Mouse (Mus musculus): ENCODE measurements around the gene Prx.
A peak's percentile ranks its signal among the peaks of the same experiment; 100 is the strongest.

The Prx gene

DNA sequence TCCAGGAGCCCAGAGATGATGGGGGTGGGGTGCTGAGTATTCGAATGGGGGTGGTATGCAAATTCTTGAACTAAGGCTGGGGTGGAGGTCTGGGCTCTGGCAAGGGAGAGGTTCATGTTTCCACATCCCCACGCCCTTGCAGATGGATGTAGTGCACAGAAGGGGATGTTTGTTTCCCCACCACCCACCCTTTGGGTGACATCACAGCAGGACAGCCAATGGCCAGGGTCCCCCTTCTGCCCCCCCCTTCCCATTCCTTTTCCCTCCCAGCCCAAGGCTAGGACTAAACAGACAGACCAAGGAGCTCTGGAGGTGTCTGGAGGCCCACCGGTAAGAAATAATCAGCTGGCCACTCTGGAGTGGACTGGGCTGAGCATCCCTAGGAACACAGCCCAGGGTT, at the start of gene Prx:
Gene Prx (plus strand): TSS at position 289 of the 400 bp plus-strand sequence.
- no peak for DNase-seq (ENCODE audit: low read depth in 1 of 2, low spot score in 2 of 2)

DNA sequence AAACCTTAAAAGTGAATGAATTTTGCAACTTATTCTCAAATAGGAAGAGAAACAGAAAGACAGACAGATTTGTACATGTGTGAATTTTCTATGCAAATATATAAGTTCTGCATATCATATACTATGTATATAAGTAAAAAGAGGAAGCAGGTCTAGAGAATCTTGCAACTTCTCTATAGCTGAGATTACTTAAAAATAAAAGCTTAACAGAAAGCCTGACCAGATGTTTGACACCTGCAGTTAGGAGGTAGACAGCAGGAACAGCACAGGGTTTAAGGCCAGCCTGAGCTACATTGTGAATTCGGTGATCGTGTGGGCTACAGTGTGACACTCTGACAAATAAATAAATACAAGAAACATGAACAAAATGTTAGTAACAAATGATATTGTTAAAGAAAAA, 47.8 kb upstream of the Prx start:
- DNase-seq (ENCODE audit: low read depth in 1 of 2, low spot score in 2 of 2) = no peak

DNA sequence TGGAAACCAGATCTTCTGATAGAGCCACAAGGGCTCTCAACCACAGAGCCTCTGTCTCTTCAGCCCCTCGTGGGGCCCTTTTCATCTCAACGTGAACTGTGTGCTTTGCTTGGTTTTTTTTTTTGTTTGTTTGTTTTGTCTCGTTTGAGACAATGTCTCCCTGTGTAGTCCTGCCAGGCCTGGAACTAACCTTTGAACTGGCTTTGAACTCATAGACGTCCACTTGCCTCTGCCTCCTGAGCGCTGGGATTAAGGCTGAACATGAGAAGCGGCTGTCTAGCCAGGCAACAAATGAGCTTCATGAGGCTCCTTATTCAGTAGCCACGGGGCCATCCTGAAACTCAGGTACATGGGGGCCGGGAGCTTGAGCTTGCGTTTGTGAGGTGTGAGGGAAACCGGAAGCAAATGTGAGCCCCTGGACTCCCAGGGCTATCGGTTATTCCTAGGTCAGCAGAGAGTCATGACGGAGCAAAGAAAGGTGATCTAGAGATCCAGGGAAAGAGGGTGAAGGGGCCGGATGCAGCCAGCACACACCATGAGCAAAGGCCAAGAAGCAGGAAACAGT, 46.8 kb upstream of the Prx start:
- no peak for DNase-seq (ENCODE audit: low read depth in 1 of 2, low spot score in 2 of 2)

DNA sequence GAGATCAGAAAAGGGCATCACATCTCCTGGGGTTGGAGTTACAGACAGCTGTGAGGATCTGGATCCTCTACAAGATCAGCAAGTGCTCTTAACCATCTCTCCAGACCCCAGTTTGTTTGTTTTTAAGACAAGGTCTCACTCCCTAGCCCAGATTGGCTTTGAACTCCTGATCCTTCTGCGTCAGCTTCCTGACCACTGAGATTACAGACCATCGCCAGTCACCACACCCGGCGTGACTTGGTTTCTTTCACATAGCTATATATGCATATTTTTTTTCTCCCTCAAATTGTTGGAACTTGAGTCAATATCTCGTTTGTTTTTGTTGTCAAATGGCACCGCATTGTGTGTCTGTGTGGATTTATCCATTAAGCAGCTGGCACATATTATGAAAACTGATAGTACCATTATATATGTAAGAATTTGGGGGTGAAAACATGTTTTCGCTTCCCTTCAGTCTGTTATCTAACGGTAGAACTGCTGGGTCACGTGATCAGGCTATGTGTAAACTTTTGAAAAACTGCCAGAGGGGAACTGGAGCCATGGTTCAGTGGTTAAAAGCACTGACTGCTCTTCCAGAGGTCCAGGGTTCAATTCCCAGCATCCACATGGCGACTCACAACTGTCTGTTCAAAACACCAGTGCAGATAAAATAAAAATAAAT, 44.5 kb upstream of the Prx start:
- DNase-seq (ENCODE audit: low read depth in 1 of 2, low spot score in 2 of 2) = peak in 1 of 2 experiments; percentile 15

DNA sequence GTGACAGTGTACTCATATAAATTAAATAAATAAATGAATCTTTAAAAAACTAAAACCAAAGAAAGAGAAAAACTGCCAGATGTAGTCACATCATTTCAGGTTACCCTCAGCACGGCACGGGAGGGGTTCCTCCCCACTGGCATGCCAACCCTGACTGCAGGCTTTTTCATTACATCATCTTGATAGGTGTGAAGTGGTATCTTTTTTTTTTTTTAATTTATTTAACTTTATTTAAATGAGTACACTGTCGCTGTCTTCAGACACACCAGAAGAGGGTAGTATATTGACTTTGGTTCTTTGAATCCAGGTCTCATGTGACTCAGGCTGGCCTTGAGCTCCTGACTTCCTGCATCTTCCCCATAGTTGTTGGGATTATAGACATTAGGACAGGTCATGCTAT, 43.9 kb upstream of the Prx start:
- DNase-seq (ENCODE audit: low read depth in 1 of 2, low spot score in 2 of 2) = no peak

DNA sequence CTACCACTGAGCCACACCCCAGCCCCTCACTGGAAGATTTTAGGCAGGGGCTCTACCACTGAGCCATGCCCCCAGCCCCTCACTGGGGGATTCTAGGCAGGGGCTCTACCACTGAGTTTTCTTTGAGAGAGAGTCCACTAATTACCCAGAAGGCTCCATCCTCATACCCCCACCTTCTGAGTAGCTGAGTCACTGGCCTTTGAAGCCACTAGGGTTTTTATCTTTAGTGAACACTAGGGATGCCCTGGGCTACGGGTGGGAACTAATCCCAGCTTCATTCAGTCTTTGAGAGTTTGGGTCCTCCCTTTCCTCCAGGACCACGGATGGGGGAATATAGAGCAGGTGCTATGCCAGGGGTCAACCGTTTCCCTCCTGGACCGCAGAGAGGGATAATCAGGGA, 40.5 kb upstream of the Prx start:
- DNase-seq (ENCODE audit: low read depth in 1 of 2, low spot score in 2 of 2) = no peak

DNA sequence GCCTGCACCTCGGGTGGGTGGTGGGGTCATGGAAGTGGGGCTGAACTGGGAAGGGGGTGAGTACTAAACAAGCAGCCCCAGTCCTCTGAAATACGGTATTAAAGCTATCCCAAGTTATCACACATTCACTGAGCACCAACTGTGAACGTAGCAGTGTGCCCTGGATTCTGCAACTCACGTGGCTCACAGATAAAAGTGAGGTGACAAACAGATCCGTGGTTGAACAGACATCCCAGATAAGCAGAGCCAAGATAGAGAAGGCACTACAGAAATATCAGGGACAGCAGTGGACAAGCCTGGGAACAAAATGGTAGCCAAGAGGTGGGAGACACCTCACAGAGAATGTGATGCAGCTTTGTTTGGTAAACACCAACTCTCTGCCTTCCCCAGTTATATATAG, 39.5 kb upstream of the Prx start:
- no peak for DNase-seq (ENCODE audit: low read depth in 1 of 2, low spot score in 2 of 2)

DNA sequence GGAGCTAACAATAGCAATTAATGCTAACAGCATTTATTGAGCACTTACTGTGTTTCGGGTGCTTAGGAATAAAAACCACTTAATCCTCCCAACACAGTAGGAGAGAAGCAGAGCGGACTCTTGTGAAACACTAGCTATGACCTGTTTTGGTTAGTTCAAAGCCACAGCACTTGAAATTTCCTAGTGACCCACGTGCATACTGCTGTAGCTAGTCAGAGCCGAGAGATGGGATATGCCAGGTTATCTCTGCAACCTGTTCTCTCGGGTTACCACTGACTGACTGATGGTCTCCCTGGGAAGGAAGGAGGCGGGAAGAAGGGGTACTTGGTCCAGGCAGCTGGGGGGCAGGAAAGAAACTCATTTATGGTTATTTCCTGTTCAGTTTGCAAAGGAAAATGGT, 38.6 kb upstream of the Prx start:
- DNase-seq (ENCODE audit: low read depth in 1 of 2, low spot score in 2 of 2) = no peak

DNA sequence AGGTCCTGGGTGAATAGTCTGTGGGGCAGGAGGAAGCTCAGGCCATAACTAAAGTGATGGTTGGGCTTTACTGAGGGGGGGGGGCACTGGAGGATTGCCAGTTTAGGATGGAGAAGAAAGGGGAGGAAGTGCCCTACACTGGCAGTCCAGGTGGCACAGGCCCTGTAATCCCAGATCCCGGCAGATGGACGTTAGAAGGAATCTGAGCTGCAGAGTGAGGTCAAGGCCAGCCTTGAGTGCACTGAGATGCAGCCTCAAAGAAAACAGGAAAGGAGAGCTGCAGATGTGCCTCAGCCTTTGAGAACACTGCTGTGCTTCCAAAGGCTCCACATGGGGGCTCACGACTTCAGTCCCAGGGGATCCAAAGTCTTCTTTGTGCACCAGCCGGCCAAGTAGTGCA, 31.5 kb upstream of the Prx start:
- no peak for DNase-seq (ENCODE audit: low read depth in 1 of 2, low spot score in 2 of 2)

DNA sequence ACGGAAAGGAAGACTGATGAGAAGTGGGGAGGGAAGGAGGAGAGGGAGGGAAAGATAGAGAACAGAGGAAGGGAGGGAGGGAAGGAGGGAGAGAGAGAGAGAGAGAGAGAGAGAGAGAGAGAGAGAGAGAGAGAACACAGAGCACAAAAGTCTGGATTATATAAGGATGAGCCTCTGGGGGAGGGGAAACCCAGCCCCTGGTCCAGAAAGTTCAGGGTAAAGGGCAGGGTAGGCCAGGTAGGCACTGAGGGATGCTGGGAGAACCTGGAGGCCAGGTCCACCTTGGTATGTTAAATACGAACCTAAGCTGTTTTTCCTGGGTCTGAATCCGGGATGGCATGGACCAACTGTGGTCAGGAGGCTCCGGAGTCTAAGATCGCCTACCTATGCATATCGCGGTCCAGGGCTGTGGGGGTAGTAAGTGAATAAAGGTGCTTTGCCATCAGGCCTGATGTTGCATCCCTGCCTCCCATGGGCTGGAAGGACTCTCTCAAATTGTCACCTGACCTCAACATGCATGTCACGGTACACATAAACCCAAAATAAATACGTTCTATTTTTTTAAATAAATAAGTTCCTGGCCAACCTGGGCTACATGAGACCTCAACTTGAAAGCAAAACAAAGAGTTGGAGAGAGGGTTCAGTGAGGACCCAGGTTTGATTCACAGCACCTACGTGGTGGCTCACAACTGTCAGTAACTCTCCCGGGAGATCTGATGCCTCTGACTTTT, 27.6 kb upstream of the Prx start:
- no peak for DNase-seq (ENCODE audit: low read depth in 1 of 2, low spot score in 2 of 2)

DNA sequence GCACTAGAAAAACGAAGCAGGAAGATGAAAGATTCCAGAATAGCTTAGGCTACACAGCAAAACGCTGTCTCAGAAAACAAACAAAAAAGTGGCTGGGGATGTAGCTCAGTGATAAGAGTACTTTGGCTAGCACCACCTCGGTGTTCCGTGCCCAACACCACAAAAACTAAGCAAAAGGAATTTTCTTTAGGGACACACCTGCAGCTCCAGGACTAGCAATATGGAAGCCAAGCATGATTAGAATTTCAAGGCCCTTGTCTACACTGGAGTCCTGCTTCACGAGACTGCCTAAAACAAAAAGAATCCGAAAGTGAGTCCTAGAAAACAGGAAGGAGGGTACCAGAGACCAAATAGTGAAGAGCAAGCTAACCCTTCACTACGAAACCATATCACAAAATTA, 26.5 kb upstream of the Prx start:
- no peak for DNase-seq (ENCODE audit: low read depth in 1 of 2, low spot score in 2 of 2)

DNA sequence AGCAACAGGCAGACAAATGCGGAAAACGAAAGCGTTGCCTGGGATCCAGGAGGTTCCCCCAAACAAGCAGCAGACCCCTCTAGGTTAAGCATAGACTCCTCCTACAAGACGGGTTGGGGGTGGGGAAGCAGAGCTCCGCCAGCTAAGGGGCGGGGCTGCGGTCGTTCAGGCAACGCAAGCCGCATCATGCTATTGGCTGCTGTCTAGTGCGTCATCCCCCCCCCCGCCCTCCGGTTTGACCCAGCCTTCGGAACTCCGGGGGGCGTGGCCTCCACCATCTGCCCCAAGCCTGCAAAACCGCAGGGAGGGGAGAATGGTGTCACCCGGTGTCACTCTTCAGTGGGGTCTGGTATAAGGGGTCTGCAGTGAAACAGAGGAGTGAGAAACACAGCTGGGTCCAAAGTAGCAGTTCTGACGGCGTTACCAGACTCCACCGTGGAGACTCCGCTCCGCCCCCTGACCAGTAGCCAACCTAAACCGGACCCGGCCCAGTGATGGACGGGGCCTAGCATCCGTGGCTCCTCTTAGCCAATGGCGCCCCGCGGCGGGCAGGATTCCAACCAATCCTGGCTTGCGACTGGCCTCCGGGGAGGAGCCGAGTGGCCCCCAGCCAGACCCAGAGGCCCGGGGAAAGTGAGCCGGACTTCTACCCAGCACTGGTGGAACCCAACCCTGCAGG, 25.8 kb upstream of the Prx start, which contains the start of gene Sertad3:
Gene Sertad3 (plus strand): TSS at position 613 of the 679 bp plus-strand sequence.
- DNase-seq (ENCODE audit: low read depth in 1 of 2, low spot score in 2 of 2) = peak; percentile 96 to 98

DNA sequence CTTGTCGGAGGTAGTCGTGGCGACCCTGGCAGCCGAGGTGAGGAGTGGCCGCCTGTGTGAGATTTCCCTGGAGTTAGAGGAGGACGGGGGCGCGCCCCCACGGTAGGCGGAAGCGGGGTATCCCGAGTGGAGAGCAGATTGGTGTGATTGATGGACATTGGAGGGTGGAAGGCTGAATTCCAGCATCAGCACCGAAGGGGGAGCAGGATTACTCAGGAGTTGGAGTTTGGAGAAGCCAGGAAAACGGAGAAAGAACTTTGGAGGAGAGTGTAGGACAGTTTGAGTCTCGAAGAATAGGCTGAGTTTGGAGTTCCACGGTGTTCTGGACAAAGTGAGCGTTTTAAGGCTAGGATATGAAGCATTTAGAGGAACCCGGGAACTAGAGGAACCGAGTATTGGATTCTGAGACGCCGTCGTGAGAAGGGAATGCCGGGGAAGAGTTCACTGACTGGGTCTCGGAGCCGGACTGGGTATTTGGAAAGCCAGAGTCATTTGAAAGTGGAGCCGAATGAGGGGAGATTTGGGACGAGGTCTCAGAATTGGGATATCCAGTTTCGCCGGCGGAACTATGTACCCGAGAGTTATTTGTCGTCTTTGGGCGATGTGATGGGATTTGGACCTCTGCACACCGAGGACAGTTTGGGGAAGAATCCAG, 25.2 kb upstream of the Prx start:
- no peak for DNase-seq (ENCODE audit: low read depth in 1 of 2, low spot score in 2 of 2)

DNA sequence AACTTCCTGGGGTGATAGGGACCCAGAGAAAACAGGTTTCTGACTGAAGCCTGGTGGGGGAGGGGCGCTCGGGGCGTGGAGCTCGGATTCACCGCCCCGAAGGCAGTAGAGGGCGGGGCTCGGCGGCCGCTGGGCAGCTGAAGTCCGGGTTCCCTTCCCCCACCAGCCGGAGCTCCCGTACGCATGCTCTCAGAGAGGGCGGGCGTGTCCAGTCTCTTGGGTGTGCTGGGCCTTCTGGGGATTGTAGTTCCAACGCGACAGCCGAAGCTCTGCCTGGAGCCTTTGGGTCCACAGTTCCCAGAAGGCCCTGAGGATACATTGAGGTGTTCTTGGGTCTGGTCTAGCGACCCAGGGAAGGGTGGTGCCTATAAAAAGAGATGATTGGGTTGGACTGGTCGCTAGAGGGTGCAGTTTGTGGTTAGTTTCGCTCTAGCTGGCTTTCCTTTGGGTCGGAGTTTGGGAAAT, 24.6 kb upstream of the Prx start:
- peak; percentile 91 to 95 for DNase-seq (ENCODE audit: low read depth in 1 of 2, low spot score in 2 of 2)

DNA sequence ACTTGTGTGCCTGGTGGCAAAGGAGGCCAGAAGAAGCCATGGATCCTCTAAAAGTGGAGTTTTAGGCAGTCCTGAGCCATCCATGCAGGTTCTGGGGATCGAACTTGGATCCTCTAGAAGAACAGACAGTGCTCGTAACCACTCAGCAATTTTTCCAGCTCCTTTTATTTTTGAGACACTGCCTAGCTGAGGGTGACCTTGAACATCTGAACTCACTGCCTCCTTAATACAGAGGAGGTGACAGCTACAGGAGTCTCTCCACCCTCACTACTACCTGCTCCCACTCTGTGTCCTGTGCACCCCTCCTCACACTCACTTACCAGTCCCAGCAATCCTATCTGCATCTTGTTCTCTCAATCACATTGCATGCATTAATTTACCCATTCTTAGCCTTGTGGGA, 23.5 kb upstream of the Prx start:
- DNase-seq (ENCODE audit: low read depth in 1 of 2, low spot score in 2 of 2) = no peak

DNA sequence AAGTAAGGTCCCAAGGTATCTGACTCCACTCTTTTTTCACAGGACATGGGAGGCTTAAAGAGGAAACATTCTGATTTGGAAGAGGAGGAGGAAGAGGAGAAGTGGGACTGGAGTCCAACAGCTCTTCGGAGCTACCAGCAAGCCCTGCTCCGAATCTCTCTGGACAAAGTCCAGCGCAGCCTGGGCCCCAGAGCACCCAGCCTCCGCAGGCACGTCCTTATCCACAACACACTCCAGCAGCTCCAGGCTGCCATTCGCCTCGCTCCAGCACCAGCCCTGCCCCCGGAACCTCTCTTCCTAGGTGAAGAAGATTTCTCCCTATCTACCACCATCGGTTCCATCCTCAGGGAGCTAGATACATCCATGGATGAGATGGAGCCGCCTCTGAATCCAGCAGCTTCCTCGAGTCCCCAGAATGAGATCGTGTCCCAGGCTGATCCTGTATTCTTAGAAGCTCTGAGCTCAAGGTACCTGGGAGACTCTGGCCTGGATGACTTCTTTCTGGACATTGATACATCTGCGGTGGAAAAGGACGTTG, 23.0 kb upstream of the Prx start:
- DNase-seq (ENCODE audit: low read depth in 1 of 2, low spot score in 2 of 2) = no peak

DNA sequence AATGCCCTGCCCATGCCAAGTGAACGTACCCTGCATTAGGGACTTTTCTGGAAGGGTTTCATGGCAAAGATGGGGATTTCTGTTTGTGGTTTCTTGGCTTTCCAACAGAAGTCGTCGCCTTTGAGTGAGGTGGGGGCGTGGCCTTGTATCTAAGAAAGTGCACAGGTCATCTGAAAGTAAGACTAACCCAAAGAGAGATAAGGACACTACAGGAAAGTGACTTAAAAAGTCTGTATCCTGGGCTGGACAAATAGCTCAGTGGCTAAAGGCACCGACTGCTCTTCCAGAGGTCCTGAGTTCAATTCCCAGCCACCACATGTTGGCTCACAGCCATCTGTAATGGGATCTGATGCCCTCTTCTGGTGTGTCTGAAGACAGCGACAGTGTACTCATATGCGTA, 20.6 kb upstream of the Prx start:
- DNase-seq (ENCODE audit: low read depth in 1 of 2, low spot score in 2 of 2) = no peak

DNA sequence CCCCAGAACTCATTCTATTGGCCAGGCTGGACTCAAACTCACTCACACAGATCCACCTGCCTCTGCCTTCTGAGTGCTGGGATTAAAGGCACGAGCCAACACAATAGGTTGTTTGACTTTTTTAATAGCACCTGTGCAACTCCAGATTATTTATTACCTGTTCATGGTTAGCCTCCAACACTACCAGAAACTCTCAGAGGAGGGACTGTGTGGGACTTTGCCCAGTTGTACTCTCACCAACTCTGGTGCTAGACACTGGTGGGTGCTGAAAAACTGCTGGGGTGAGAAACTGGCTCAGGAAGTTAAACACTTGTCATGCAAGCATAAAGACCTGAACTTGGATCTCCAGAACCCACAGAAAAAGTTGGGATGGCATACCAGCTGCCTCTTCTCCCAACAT, 19.4 kb upstream of the Prx start:
- no peak for DNase-seq (ENCODE audit: low read depth in 1 of 2, low spot score in 2 of 2)

DNA sequence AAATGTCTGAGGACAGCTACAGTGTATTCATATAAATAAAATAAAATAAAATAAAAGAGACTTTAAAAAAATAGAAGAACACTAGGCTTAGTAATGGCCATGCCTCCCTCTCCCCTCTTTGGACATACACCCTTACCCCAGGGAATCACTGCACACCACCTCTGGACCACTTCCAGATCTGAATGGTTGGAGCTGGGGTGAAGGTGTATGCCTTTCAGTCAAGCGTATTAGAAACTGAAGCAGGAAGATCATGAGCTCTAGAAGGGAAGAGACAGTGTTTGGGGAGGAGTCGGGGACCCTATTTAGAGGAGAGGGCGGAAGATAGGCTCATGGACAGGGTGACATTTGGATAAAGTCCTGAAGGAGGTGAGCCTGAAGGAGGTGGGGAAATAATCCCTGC, 18.6 kb upstream of the Prx start:
- DNase-seq (ENCODE audit: low read depth in 1 of 2, low spot score in 2 of 2) = no peak

DNA sequence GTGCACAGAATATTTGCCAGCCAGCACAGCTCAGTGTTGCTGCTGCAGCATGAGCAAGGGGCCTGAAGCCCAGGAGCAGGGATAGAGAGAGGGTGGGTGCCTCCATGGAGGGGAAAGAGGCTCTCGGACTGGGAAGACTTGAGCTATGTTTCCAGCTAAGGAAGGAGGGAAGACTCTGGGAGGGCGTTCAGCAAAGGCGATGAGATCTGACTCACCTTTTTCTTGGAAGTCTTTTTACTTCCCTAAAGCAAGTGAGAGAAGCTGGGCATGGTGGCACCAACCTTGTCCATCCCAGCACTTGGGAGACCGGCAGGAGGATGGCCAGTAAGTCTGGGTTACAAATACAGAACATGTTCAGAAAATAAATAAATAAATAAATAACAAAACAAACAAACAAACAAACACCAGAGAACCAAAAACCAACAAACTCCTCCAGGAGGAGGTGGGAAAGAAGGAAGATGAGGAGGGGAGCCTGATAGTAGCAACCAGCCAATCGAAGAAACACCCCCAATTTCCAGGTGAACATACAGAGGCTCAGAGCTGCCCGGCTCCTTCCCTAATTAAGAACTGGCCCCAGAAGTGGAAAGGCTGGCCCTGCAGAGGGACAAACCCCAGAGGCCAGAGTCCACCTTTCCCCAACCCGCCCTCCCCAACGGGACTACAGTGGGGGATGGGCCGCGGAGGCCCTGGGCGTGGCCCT, 18.0 kb upstream of the Prx start:
- DNase-seq (ENCODE audit: low read depth in 1 of 2, low spot score in 2 of 2) = no peak

DNA sequence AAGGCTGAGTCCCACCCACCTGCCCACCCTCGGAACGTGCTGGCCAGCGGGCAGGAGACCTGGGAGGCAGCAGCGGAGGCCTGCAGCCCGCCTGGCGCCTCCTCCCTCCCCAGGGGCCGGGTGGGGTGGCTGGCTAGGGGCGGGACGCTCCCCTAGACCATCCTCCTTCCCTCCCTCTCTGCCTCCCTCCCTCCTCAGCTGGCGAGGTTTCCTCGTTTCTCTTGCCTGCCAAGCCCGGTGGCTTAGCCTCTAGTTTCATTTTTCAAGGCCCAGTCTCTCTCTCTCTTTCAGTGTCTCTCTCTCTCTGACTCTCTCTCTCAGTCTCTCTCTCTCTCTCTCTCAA, 17.5 kb upstream of the Prx start:
- peak in 1 of 2 experiments; percentile 31 for DNase-seq (ENCODE audit: low read depth in 1 of 2, low spot score in 2 of 2)

Data from monocyte, adult 2 months (primary cell).